Mouse (Mus musculus) embryo, embryonic 9.5 days (tissue): ENCODE results near the gene Hspa4l.
"Not testable (repeated sequence)": the region's sequence is repeated elsewhere in the genome, so short reads cannot be mapped to it uniquely, and the experiment has no call there.

Experiments used
- DNase-seq: peaks from one replicate; pipeline ENCODE4 v3.0.0-alpha.2; 2017; ENCODE audit errors: extremely low spot score

The Hspa4l gene

GRCm38 (mm10) chr3:40813275-40813674 is 69.0 kb downstream of the Hspa4l start:
- no peak for DNase-seq

GRCm38 (mm10) chr3:40845521-40845920 is 101.2 kb downstream of the Hspa4l start:
- DNase-seq = not testable (repeated sequence)
